Mouse (Mus musculus): ENCODE measurements around the gene Tbrg4.

DNA sequence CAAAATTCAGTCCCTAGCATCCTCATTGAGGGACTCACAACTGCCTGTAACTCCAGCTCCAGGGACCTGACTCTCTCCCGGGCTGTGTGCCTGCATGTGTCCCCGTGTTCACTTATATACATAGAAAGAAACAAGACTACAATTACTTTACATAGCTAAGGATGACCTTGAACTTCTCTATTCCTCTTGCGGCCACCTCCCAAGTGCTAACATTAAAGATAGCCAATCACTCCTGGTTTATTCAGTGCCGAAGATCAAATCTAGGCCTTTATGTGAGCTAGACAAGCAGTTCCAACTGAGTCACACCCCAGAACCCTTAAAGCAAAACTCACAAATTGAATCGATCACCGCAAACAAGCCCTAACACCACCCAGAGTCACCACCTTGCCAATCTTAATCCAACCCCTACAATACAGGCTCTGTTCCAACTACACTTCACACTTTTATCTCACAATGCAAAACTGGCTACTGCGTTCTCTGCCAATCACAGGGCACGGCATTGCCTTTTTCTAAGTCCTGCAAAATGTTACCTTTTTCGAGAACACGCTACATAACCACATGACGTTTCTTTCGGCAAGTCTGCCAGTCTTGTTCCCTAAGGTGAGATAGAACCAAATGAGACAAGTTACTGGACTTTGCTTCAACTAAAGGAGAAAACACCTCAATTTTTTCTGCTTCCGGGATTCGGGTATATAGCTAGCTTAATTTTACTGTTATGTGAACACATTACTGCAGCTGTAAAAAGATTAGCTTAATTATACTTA lies 1.1 kb downstream of the Tbrg4 start:
- TF ChIP-seq POLR2A (IDR thresholded peaks at IDR 0.05; ENCODE audit: borderline replicate concordance, extremely low read depth, insufficient read depth, insufficient read length, poor library complexity, severe bottlenecking) (no peak), CTCF (IDR thresholded peaks at IDR 0.05; ENCODE audit: borderline replicate concordance, extremely low read depth, insufficient read depth, insufficient read length) (no peak)

Measured in brain, embryonic 14.5 days (tissue).